Mouse (Mus musculus) 3T3-L1 (cell line): ENCODE results near the gene Olfr270.

Source experiments
- DNase-seq: peaks from one replicate; pipeline ENCODE4 v3.0.0-alpha.2; 2015; ENCODE audit warnings: low read depth, low spot score

Olfr270 gene

DNA sequence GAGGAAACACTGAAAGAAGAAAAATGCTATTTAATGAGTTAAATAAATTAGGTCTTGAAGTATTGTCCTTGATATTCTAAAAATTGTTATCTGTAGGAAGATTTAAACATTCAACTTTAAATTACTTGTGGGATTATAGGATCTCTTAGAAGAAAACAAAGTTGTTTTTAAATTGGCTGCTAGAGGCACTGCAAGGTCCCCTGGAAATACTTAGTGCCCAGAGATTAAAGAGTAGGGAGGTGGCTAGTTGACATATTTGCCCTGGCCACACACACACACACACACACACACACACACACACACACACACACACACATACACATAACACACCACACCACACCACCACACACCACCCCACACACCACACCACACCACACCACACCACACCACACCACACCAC is at the start of gene Olfr270:
Olfr270 (plus strand) TSS at position 301 of the 400 bp plus-strand sequence.
- DNase-seq = no peak

DNA sequence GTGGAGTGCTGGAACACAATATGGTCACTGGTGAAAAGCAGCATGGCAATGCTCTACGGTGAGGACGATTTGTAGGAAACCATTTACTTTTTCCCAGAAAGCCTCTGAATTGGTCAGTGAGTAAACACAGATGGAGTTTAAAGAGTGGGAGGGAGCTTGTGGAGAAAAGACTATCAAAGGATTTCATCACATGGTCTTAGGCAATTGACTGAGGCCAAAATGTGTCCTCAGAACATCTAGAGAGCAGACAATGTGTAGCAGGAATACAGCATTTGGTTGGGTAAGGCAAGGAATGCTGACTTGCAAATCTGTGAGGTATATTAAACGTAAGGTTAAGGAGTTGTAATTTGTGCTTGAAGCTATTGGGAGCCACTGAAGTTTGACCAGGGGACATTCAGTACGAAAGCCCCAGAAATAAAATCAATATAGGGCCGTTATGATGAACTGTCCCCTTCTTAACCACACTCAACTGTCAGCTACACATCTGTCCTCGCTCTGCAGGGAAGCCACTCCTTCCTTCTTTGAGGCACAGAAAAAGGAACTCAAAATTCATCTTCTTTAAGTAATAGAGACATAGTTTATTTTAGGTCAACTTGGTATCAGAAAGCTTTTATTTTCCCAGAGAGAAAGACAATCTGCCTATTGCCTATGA is 47.6 kb upstream of the Olfr270 start:
- DNase-seq = no peak

DNA sequence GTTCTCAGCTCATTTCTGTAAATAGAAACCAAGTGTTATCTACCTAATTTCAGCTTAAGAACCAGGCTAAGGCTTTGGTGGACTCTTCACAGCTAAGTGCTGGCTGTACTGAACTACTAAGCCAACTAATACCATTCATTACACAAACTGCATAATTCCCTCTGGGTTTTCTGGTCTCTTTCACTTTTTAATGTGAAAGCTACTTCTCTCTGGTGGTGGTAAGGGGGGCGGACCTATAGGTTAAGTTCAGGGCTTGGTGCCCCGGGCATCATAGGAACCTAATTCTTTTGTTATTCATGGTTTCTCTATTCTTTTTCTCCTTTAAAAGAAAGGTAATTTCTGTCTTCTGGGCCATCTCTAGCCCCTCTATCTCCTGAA is 47.0 kb upstream of the Olfr270 start:
- no peak for DNase-seq

DNA sequence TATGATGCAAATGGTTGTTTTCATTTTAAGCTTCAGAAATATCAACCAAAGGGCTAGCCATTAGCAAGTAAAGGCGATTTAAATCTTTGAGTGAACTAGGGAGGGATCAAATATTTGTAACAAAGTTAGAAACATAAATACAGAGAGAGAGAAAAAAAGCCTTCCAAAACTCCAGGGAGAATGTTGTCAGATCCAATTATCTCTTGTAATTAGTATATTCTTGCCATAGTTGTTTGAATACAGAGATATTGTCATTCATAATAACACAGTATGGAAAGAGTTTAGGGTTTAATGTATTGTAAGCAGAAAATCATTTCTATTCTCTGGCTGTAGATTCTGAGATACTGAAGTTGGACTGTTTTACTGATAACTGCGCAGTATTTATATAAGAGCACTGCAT is 45.3 kb upstream of the Olfr270 start, which contains the start of gene Olfr272:
Olfr272 (minus strand) TSS at position 101 of the 400 bp plus-strand sequence.
- DNase-seq = no peak

DNA sequence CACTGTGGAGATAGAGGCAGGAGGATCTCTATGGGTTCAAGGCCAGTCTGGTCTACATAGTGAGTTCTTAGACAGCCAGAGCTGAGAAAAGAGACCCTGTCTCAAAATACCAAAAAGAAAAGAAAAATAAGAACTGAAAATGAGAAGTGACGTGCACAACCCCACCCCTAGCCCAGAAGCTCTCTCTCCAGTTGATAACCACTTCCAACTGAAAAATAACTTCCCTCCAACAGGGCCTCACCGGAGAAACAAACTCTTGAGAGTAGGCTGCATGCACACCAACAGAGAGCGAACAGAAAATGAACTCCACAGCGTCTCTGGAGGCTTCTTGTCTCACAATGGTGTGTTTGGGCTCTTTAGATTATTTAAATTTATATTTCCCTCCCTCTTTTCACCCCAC is 33.9 kb upstream of the Olfr270 start:
- DNase-seq = no peak

DNA sequence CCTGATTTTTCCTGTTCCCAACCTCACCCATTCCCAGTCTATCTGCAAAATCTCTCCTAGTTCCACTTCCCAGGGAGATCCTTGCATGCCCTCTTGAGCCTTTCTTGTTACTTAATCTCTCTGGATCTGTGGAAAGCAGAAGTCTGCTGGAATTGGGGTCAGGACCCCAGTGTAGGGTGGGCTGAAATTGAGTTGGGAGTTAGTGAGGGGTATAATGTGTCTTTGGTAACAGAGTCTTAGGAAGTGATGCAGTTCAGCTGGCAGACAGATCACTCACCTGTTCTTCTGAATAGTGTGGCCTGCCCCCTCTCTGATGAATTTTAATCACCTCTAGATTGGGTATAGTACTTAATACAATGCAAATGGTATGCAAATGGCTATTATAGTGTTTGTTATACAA is 17.7 kb upstream of the Olfr270 start:
- DNase-seq = no peak

DNA sequence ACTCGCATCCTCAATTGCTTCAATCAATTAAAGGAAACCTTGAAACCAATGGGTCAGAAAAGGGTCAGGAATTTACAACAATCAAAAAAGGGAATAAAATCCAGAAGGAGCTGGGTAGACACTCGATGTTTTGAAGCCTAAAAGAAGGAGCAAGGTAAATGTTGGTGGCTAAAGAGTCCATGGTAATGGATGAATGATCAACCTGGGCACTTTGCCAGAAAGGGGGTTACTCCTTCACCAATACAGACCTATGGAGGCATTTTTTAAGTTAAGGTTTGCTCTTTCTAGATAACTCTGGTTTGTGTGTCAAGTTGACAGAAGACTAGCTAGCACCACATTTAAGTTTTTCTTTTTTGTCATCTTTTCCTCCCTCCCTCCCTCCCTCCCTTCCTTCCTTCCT is 15.3 kb upstream of the Olfr270 start:
- no peak for DNase-seq

DNA sequence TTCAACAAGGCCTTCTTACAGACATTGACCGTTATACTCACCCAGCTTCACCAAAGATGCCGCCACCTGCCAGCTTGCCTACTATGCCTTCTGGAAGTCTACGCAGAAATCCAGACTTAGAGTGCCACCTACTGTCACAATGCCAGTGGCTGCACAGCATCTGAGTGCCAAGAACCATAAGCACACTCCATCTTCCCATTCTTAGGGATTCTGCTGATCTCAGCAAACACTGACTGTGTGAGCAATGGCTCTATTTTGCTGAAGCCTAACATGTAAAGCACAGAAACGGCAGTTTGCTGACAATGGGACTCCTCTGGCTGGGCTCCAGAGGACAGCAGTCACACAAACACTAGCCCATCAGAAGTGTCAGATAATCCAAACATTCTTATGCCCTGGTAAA is 5.7 kb upstream of the Olfr270 start:
- peak; percentile 19 for DNase-seq

DNA sequence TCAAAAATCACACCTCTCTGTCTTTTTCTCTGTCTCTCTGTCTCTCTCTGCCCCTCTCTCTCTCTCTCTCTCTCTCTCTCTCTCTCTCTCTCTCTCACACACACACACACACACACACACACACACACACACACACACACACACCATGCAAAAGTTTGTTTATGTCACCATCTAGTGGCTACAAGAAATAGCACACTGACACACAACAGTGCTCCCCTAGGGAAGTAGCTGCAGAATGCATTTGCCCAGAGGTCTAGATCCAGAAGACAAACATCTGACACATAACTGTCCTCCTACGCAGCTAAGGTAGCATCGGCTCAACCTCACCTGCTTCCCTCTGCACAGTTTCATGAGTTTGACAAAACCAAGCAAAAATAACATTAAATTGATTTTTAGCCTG is 20.9 kb downstream of the Olfr270 start:
- DNase-seq = peak; percentile 45

DNA sequence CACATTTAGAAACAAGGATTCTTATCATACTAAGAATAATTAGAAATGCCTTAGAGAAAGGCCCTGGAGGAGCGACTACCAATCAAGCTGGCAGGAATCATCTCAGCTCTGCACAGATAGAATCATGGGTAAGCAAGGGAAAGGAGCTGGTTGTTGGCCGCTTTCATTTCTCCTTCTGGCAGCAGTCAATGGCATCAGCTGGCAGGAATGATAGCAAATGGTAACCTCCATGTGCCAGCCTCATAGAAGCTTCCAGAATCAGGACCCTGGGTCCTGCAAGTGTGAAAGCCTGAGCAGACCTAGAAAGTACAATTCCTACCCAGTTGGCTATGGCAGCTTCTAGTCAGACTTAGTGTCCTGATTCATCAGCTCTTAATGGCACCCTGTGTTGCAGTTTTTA is 21.9 kb downstream of the Olfr270 start:
- no peak for DNase-seq

DNA sequence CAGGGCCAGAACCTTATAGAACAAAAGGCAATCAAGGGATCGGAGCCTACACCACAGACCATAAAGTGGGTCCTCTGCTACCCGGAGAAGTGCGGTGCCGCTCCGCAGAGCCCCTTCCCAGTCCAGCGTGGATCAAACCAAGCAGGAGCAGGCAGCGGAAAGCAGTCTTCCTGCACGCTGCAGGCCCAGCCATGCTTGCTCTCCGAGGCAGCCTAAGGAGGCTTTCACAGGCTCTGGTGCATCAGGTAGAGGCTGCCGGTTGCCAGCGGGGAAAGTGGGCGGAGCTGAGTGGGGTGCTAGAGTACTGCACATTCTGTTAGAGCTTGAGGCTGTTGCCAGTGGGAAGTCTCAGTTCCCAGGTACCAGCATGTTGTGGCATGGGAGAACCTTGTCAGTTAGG is 24.9 kb downstream of the Olfr270 start, which contains the start of gene Nipsnap3a:
Nipsnap3a (plus strand) TSS at position 25 of the 400 bp plus-strand sequence.
- DNase-seq = no peak

DNA sequence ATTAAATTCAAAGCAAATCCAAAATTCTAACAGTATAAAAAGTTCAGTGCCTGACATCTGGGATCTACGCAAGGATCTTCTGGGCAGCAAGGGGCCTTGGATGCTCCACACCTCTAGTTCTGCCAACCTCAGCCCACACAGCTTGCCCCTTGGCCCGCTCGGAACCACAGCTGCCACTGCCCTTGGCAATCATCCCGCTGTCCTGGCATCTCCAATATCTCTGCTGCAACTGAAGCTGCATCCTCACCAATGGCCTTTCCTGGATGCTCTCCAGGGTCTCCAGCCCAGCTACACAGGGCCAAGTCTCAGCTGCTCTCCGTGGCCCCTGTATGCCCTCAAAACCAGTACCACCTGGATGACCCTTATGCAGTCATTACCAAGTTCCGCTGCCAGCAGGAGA is 35.1 kb downstream of the Olfr270 start:
- no peak for DNase-seq

DNA sequence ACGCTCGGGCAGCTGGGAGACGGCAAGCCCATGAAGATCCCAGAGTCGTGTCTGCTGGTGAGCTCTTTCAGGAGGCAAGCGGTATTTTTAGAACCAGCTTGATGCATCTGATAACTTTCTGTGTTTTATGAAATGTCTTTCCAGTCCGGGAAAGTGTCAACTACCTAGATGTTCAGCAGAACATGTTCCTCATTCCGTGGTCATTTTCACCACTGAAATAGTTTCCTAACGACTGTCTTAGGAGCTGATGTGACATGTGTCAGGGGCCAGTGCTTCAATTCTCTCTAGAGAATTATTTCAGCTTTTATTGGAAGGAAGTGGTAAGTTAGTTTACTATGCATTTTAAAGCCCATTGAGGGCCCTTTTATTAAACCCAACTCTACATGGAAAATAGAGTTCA is 35.8 kb downstream of the Olfr270 start:
- DNase-seq = no peak

DNA sequence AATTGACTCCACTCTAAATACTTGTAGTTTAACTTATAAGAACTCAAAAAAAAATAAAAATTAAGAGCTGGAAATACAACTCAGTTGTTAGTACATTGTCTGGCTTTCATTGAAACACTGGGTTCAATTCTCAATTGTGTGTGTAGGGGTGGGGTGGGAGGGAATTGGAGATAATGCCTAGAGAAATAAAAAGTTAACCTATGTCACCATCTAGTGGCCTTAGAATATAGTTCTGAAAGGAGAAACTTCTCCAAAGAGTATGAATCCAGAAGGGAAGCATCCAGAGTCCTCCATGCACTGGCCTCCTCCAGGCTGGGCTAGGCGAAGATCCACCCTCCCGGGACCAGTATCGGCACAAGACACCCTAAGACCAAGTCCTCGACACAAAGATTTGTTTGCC is 44.8 kb downstream of the Olfr270 start:
- peak; percentile 51 for DNase-seq

DNA sequence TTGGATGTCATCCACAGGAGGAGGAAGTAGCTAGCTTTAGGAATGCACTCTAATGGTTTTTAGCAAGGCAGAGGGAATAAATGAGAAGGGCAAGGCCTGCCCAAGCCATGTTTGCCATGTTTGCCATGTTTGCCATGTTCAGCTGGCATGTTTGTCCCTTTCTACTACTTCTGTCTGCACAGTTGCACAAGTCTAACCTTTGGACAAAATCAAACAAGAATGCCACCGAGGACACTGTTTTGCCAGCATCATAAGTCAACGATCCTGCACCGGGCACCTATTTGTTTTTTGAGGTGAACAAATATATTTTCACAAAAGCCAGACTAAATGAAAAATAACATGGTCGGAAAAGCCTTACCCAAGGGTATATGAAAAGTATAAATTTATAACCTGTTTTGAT is 45.5 kb downstream of the Olfr270 start:
- DNase-seq = no peak

DNA sequence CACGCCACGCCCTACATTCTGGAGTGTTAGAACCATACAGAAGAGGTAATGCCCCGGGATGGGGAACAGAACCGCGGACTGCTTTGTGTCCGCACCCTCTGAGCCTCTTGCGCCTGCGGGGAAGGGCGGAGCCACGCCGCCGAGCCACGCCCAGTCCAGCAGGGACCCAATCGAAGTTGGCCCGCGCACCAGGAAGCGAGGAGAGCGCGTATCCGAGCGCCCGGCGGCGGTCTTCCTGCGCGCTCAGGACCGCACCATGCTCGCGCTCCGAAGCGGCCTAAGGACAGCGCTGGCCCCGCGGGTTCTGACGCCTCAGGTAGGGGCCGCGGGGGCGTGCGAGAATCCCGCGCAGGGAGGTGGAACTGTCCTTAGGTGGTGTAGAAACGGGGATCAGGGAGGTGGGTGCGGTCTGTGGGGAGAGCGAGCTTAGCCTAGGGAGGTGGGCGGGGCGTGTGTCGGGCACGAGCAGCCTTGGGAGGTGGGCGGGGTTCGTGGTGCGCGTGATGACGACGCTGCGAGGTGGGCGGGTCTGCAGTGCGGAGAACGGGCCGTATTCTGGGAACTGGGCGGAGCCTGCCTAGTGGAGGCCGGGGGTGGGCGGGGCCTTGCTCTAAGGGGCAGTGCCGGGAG is 47.5 kb downstream of the Olfr270 start, which contains the start of gene Nipsnap3b:
Nipsnap3b (plus strand) TSS at position 149 of the 630 bp plus-strand sequence.
- DNase-seq = peak; percentile 94

DNA sequence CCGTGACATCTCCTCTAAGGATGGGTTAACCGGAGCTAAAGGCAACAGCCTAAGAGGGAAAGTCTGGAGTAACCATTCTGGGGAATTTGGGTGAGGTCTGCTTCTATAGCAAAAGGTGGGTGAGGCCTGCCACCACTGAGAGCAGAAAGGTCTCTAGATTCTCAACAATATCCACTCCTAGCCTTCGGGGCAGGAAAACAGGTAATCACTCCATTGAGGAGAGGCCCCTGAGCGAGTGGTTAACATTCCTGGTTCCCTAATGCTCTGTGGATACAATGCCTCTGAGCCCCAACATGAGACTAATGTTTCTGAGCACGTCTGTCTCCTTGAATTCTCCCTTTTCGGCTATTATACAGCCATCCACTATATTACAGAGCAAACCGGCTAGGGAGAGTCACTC is 50.1 kb downstream of the Olfr270 start:
- no peak for DNase-seq

DNA sequence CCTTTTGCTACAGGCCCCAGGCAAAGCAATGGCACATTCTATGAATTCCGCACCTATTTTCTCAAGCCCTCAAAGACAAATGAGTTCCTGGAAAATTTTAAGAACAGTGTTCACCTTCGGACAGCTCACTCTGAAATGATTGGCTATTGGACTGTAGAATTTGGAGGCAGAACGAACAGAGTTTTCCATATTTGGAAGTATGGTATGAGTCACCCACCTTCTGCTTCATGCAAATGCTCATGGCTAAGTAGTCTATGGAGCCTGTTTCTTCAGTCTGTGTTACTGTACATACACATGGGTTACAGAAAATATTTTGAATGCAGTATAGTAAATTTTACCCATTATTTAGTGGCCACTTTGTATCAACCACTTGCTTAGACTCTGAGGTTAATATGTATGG is 50.7 kb downstream of the Olfr270 start:
- DNase-seq = no peak

DNA sequence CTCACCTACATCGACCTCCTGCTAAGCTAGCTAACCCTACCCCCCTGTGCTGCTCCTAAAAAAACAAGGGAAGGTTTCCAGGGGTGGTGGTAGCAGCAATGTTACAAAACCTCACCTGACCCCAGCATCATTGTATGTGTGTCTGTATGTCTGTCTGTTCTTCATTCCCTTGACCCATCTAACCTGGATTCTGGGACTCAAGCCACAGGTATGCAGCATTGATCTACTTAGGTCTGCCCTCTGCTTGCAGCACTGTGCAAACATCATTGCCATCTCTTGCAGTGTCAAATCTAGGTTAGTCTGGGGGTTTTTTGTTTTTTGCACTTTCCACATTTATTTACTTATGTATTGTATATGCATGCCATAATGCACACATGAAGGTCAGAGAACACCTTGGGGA is 54.0 kb downstream of the Olfr270 start:
- no peak for DNase-seq
